In the genomic region with DNA sequence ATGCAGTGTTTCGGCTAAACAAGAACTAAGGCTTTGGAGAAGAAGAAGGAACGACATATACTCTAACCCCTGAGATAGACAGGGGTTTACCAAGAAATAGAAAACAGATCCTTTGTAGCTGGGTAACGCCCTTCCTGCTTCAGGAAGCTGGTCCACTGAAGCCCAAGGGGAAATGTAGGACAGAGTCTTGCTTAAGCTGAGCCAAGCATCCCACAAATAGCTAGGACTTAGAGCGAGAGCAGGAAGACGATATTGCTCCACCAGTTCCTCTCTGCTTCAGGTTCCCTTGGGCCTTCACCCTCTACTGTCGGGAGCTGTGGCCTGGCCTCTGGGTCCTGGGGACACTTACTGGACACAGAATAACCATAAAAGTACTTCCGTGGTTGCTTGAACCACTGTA, we compare ENCODE assay signal across 12 mouse cellular contexts.
DNase-seq lines count a peak whose midpoint lies in the region; ATAC-seq lines count a peak whose summit lies in the region.
"Had no signal": no experiment of that assay in that cellular context is flagged by ENCODE, and none has a peak within 500 bp of the region (broad histone marks: within the 10 kb centered on the region; RNA-seq: fewer than 3 reads in every experiment).

No protein-coding gene starts in this region.

- peak; percentile 61 to 80 for DNase-seq in heart, adult 9 months (ENCODE audit: low spot score in 2 of 2)
- no peak for DNase-seq in heart, postnatal 4 days
- DNase-seq in ES-CJ7 (ENCODE audit: low read depth, low spot score), result peak; percentile 23
- peak; percentile 69 for DNase-seq in lung, postnatal 36 days
- DNase-seq in spleen, postnatal 4 days (ENCODE audit: low spot score in 2 of 2), result no peak
- DNase-seq in limb, embryonic 10.5 days (ENCODE audit: low spot score), result no peak
- DNase-seq: cerebellum, adult 9-10 months; right cerebral cortex, postnatal 14 days had no signal

- peaks cover 10% of the 10 kb centered on the region for H3K4me1 ChIP-seq in limb, embryonic 10.5 days

- no peaks in the 10 kb centered on the region for H3K36me3 ChIP-seq in limb, embryonic 10.5 days
- H3K36me3 ChIP-seq: midbrain, embryonic 12.5 days had no signal

- no peak overlapping the region for H3K4me3 ChIP-seq in limb, embryonic 10.5 days
- H3K4me3 ChIP-seq: midbrain, embryonic 12.5 days had no signal

- no peak overlapping the region for H3K27ac ChIP-seq in limb, embryonic 10.5 days
- H3K27ac ChIP-seq: hindbrain, embryonic 14.5 days; midbrain, embryonic 12.5 days had no signal

- H3K27me3 ChIP-seq in limb, embryonic 10.5 days (ENCODE audit: low read depth, poor library complexity, severe bottlenecking), result no peaks in the 10 kb centered on the region
- H3K27me3 ChIP-seq: midbrain, embryonic 12.5 days had no signal

- 78% methylated on average over 7 of the region's 7 CpGs for whole genome bisulfite sequencing in limb, embryonic 10.5 days

- ATAC-seq in common myeloid progenitor, adult 5-6 weeks (replicated peaks; ENCODE audit: low read depth, poor library complexity, severe bottlenecking), result 0 out of 2 replicates have a peak, but pooled peaks have one; percentile 29
- ATAC-seq: intestine, postnatal 0 days had no signal

- H3K9me3 ChIP-seq in limb, embryonic 10.5 days (replicated peaks), result no peaks in the 10 kb centered on the region
- H3K9me3 ChIP-seq: midbrain, embryonic 12.5 days had no signal

Comparison
In these comparisons a context has a peak if more than half of its experiments do, and no peak if none do; other contexts are left out.
1. DNase-seq: peak in heart, adult 9 months (2 of 2), ES-CJ7 (single experiment) and lung, postnatal 36 days (single experiment); none in heart, postnatal 4 days (single experiment), spleen, postnatal 4 days (0 of 2) and limb, embryonic 10.5 days (single experiment).